In genomic region chr2:19759169-19759568, GRCm38 (mm10) we compare ENCODE assay signal across 9 mouse cellular contexts.
DNase-seq lines count a peak whose midpoint lies in the region; ATAC-seq and TF ChIP-seq lines count a peak whose summit lies in the region.
"Had no signal": no experiment of that assay in that cellular context is flagged by ENCODE, and none has a peak within 500 bp of the region (broad histone marks: within the 10 kb centered on the region; RNA-seq: fewer than 3 reads in every experiment).

No protein-coding gene starts in this region.

- no peaks in the 10 kb centered on the region for H3K27me3 ChIP-seq in heart, postnatal 0 days (ENCODE audit: control insufficient read depth, insufficient read depth, low read length)
- H3K27me3 ChIP-seq in heart, embryonic 10.5 days (ENCODE audit: insufficient read depth, poor library complexity, severe bottlenecking) = no peaks in the 10 kb centered on the region
- H3K27me3 ChIP-seq in midbrain, embryonic 14.5 days (ENCODE audit: control insufficient read depth, insufficient read depth, low read length) = no peaks in the 10 kb centered on the region
- H3K27me3 ChIP-seq in midbrain, embryonic 10.5 days (ENCODE audit: low read depth, poor library complexity, severe bottlenecking) = no peaks in the 10 kb centered on the region
- H3K27me3 ChIP-seq in forebrain, embryonic 16.5 days (replicated peaks; ENCODE audit: control insufficient read depth, insufficient read depth, low read length) = no peaks in the 10 kb centered on the region
- no peaks in the 10 kb centered on the region for H3K27me3 ChIP-seq in heart, embryonic 12.5 days (replicated peaks)
- H3K27me3 ChIP-seq: embryonic facial prominence, embryonic 15.5 days had no signal

- ATAC-seq in heart, postnatal 0 days (ENCODE audit: insufficient read depth, low read depth) = 0 out of 2 replicates have a peak, but pooled peaks have one; percentile 30
- ATAC-seq in midbrain, embryonic 14.5 days (ENCODE audit: low FRiP score, low TSS enrichment) = peak; percentile 24; the same call in 1 of the 2 replicates
- ATAC-seq in forebrain, embryonic 16.5 days = peak; percentile 55
- ATAC-seq in heart, embryonic 12.5 days (ENCODE audit: insufficient number of reproducible peaks, low FRiP score) = no peak

- H3K27ac ChIP-seq in heart, postnatal 0 days (ENCODE audit: low read depth) = no peak overlapping the region
- H3K27ac ChIP-seq in heart, embryonic 10.5 days = no peak overlapping the region
- H3K27ac ChIP-seq in midbrain, embryonic 14.5 days (replicated peaks; ENCODE audit: low read depth, low read length) = no peak overlapping the region
- no peak overlapping the region for H3K27ac ChIP-seq in midbrain, embryonic 10.5 days (replicated peaks)
- H3K27ac ChIP-seq in forebrain, embryonic 16.5 days (ENCODE audit: low read length) = no peak overlapping the region
- H3K27ac ChIP-seq in olfactory bulb, adult 2 months (ENCODE audit: insufficient read depth, low read depth, low read length) = 0 out of 2 replicates have a peak overlapping the region, but pooled peaks have one; percentile 45
- H3K27ac ChIP-seq in heart, embryonic 12.5 days (ENCODE audit: poor library complexity, severe bottlenecking) = no peak overlapping the region
- H3K27ac ChIP-seq: embryonic facial prominence, embryonic 15.5 days had no signal

- 0 out of 2 replicates have a peak, but pooled peaks have one; percentile 4 for TF ChIP-seq CTCF in heart, postnatal 0 days (IDR thresholded peaks at IDR 0.05; ENCODE audit: low read depth)
- no peak for TF ChIP-seq CTCF in olfactory bulb, adult 2 months (IDR thresholded peaks at IDR 0.05; ENCODE audit: insufficient read depth, low read depth, low read length)

- H3K36me3 ChIP-seq in heart, postnatal 0 days (replicated peaks; ENCODE audit: control insufficient read depth, insufficient read depth, low read length) = no peaks in the 10 kb centered on the region
- H3K36me3 ChIP-seq in heart, embryonic 10.5 days = no peaks in the 10 kb centered on the region
- no peaks in the 10 kb centered on the region for H3K36me3 ChIP-seq in midbrain, embryonic 14.5 days (ENCODE audit: control insufficient read depth, insufficient read depth, low read length)
- H3K36me3 ChIP-seq in midbrain, embryonic 10.5 days = no peaks in the 10 kb centered on the region
- H3K36me3 ChIP-seq in forebrain, embryonic 16.5 days (ENCODE audit: control insufficient read depth, insufficient read depth) = no peaks in the 10 kb centered on the region
- no peaks in the 10 kb centered on the region for H3K36me3 ChIP-seq in heart, embryonic 12.5 days
- H3K36me3 ChIP-seq: embryonic facial prominence, embryonic 15.5 days had no signal

- 18% methylated on average over 2 of the region's 2 CpGs for WGBS in heart, postnatal 0 days
- WGBS in heart, embryonic 10.5 days = 24% methylated on average over 2 of the region's 2 CpGs
- 66% methylated on average over 2 of the region's 2 CpGs for WGBS in midbrain, embryonic 14.5 days
- WGBS in midbrain, embryonic 10.5 days = 54% methylated on average over 2 of the region's 2 CpGs
- 60% methylated on average over 2 of the region's 2 CpGs for WGBS in forebrain, embryonic 16.5 days
- WGBS in olfactory bulb, adult 2 months = 50% methylated on average over 2 of the region's 2 CpGs
- 17% methylated on average over 2 of the region's 2 CpGs for WGBS in heart, embryonic 12.5 days

- no peak for TF ChIP-seq EP300 in heart, postnatal 0 days (IDR thresholded peaks at IDR 0.05; ENCODE audit: low read depth)

- no peaks in the 10 kb centered on the region for H3K9me3 ChIP-seq in heart, postnatal 0 days (replicated peaks; ENCODE audit: control insufficient read depth, low read length)
- H3K9me3 ChIP-seq in heart, embryonic 10.5 days = no peaks in the 10 kb centered on the region
- no peaks in the 10 kb centered on the region for H3K9me3 ChIP-seq in midbrain, embryonic 14.5 days (ENCODE audit: control insufficient read depth, low read length)
- H3K9me3 ChIP-seq in midbrain, embryonic 10.5 days (replicated peaks) = no peaks in the 10 kb centered on the region
- no peaks in the 10 kb centered on the region for H3K9me3 ChIP-seq in forebrain, embryonic 16.5 days (ENCODE audit: control insufficient read depth, low read length)
- H3K9me3 ChIP-seq in heart, embryonic 12.5 days (replicated peaks) = no peaks in the 10 kb centered on the region
- H3K9me3 ChIP-seq: embryonic facial prominence, embryonic 15.5 days had no signal

- no peak overlapping the region for H3K4me2 ChIP-seq in heart, postnatal 0 days (ENCODE audit: low read depth, low read length)
- no peak overlapping the region for H3K4me2 ChIP-seq in midbrain, embryonic 14.5 days (ENCODE audit: low read length)
- H3K4me2 ChIP-seq in forebrain, embryonic 16.5 days (ENCODE audit: low read length) = no peak overlapping the region
- H3K4me2 ChIP-seq in heart, embryonic 12.5 days = no peak overlapping the region
- H3K4me2 ChIP-seq: embryonic facial prominence, embryonic 15.5 days had no signal

- no peak for TF ChIP-seq POLR2A in olfactory bulb, adult 2 months (IDR thresholded peaks at IDR 0.05; ENCODE audit: insufficient read depth, low read depth, low read length)

- H3K9ac ChIP-seq in heart, postnatal 0 days (replicated peaks; ENCODE audit: low read depth, low read length) = no peak overlapping the region
- no peak overlapping the region for H3K9ac ChIP-seq in midbrain, embryonic 14.5 days (replicated peaks; ENCODE audit: low read length)
- no peak overlapping the region for H3K9ac ChIP-seq in forebrain, embryonic 16.5 days (replicated peaks; ENCODE audit: low read depth, low read length)
- H3K9ac ChIP-seq in heart, embryonic 12.5 days = no peak overlapping the region
- H3K9ac ChIP-seq: embryonic facial prominence, embryonic 15.5 days had no signal

- no peaks in the 10 kb centered on the region for H3K4me1 ChIP-seq in heart, postnatal 0 days (ENCODE audit: control insufficient read depth, insufficient read depth)
- no peaks in the 10 kb centered on the region for H3K4me1 ChIP-seq in heart, embryonic 10.5 days
- H3K4me1 ChIP-seq in midbrain, embryonic 14.5 days (ENCODE audit: control insufficient read depth, insufficient read depth, low read length) = no peaks in the 10 kb centered on the region
- no peaks in the 10 kb centered on the region for H3K4me1 ChIP-seq in midbrain, embryonic 10.5 days
- H3K4me1 ChIP-seq in forebrain, embryonic 16.5 days (replicated peaks; ENCODE audit: control insufficient read depth, insufficient read depth, low read length) = no peaks in the 10 kb centered on the region
- H3K4me1 ChIP-seq in olfactory bulb, adult 2 months (ENCODE audit: control insufficient read depth, insufficient read depth, low read length) = 0 out of 2 replicates have a peak, but pooled peaks cover 6% of the 10 kb centered on the region
- peaks cover 3% of the 10 kb centered on the region; the same call in 1 of the 2 replicates for H3K4me1 ChIP-seq in heart, embryonic 12.5 days (replicated peaks)
- H3K4me1 ChIP-seq: embryonic facial prominence, embryonic 15.5 days had no signal

- DNase-seq in heart, postnatal 0 days (ENCODE audit: low spot score) = peak; percentile 13
- no peak for DNase-seq in heart, embryonic 10.5 days (ENCODE audit: low spot score)
- peak; percentile 56 for DNase-seq in midbrain, embryonic 14.5 days
- DNase-seq in midbrain, embryonic 10.5 days (ENCODE audit: low spot score) = no peak
- DNase-seq in adrenal gland, postnatal 25 days = no peak

- H3K4me3 ChIP-seq in heart, postnatal 0 days (ENCODE audit: low read depth, low read length) = no peak overlapping the region
- no peak overlapping the region for H3K4me3 ChIP-seq in heart, embryonic 10.5 days
- H3K4me3 ChIP-seq in midbrain, embryonic 14.5 days (replicated peaks; ENCODE audit: low read depth, low read length) = no peak overlapping the region
- no peak overlapping the region for H3K4me3 ChIP-seq in midbrain, embryonic 10.5 days
- H3K4me3 ChIP-seq in forebrain, embryonic 16.5 days (replicated peaks; ENCODE audit: low read length) = no peak overlapping the region
- no peak overlapping the region for H3K4me3 ChIP-seq in olfactory bulb, adult 2 months (ENCODE audit: insufficient read depth, low read depth, low read length)
- H3K4me3 ChIP-seq in heart, embryonic 12.5 days = no peak overlapping the region
- H3K4me3 ChIP-seq: embryonic facial prominence, embryonic 15.5 days had no signal

Comparison
In these comparisons a context has a peak if more than half of its experiments do, and no peak if none do; other contexts are left out.
1. DNase-seq: peak in heart, postnatal 0 days (single experiment) and midbrain, embryonic 14.5 days (single experiment); none in heart, embryonic 10.5 days (single experiment), midbrain, embryonic 10.5 days (single experiment) and adrenal gland, postnatal 25 days (single experiment).